Mouse (Mus musculus) heart, adult 2 months (tissue): ENCODE measurements around the gene Dse. TPM values are rescaled to one million over a fixed set of nuclear protein-coding genes. Genes with fewer than 3 reads are reported as not detected.

ENCODE experiments used
- DNase-seq, 2 experiments: peaks; one replicate each; pipeline ENCODE4 v3.0.0; 2021
- H3K27ac ChIP-seq: fragments of 200-600 bp; 2 replicates; pipeline ENCODE4 v1.8.1; 2022
- H3K27me3 ChIP-seq: fragments of 200-500 bp; 2 replicates; pipeline ENCODE4 v1.6.1; 2012; ENCODE audit warnings: mild to moderate bottlenecking, low read length, inconsistent platforms, mixed read lengths; ENCODE audit not compliant: control insufficient read depth, insufficient read depth
- H3K36me3 ChIP-seq: fragments of 200-500 bp; 2 replicates; pipeline ENCODE4 v1.6.1; 2012; ENCODE audit warnings: low read length, inconsistent platforms; ENCODE audit not compliant: control insufficient read depth, insufficient read depth
- H3K4me1 ChIP-seq: fragments of 200-500 bp; 2 replicates; pipeline ENCODE4 v1.6.1; 2011; ENCODE audit warnings: low read length; ENCODE audit not compliant: control insufficient read depth, insufficient read depth
- H3K4me3 ChIP-seq: fragments of 200-600 bp; 2 replicates; pipeline ENCODE4 v1.8.1; 2022
- H3K79me2 ChIP-seq: fragments of 200-500 bp; replicated peaks from 2 replicates; pipeline ENCODE4 v1.6.1; 2012; ENCODE audit warnings: mild to moderate bottlenecking, inconsistent platforms, low read length, moderate library complexity, mixed read lengths; ENCODE audit not compliant: control insufficient read depth, insufficient read depth
- H3K9ac ChIP-seq: fragments of 200-500 bp; 2 replicates; pipeline ENCODE4 v1.6.1; 2012; ENCODE audit warnings: low read depth, mild to moderate bottlenecking, control low read depth, inconsistent platforms, low read length, mixed read lengths
- CTCF ChIP-seq: fragments of 200-600 bp; IDR thresholded peaks from 2 replicates; pipeline ENCODE4 v1.8.1; 2022; ENCODE audit warnings: antibody characterized with exemption, mild to moderate bottlenecking, moderate library complexity
- EP300 ChIP-seq: fragments of 200-500 bp; IDR thresholded peaks from 2 replicates; pipeline ENCODE4 v1.6.1; 2011; ENCODE audit warnings: low read depth, low read length, control low read depth; ENCODE audit not compliant: insufficient read depth
- POLR2A ChIP-seq: fragments of 200-500 bp; IDR thresholded peaks from 2 replicates; pipeline ENCODE4 v1.6.1; 2011; ENCODE audit warnings: mild to moderate bottlenecking, low read depth, low read length, control low read depth; ENCODE audit not compliant: insufficient read depth
- WGBS: fragments of 180-500 bp; shearing (Covaris S2); methylation state at CpG from one replicate; pipeline ENCODE4 v1.1.7; 2018; 5-methylcytosine and 5-hydroxymethylcytosine counted together
- intact Hi-C: fragments of 180-260 bp; cut with DNase I; formaldehyde crosslinking; loops from one replicate; pipeline ENCODE4 v1.15.1; 2025
- polyA plus RNA-seq: library from polyadenylated mRNA; depleted of rRNA; stranded (reverse); fragments of >200 nt; gene quantifications from 2 replicates; pipeline ENCODE4 v1.2.3, GENCODE M21; 2012
- total RNA-seq, 2 experiments: library from RNA; stranded (reverse); gene quantifications; 2 replicates each; pipeline ENCODE4 v1.2.3; 2021

Dse gene
- total and polyA plus RNA-seq, 3 experiments = 3.2 to 5.0 (median 4.3) TPM

- intact Hi-C loops = no loop called here
- no peak for TF ChIP-seq EP300
- no peak for TF ChIP-seq CTCF
- TF ChIP-seq POLR2A = no peak
- no peaks in the 10 kb centered on the region for H3K4me1 ChIP-seq
- WGBS = 24% methylated on average over 6 of the region's 6 CpGs
- no peaks in the 10 kb centered on the region for H3K79me2 ChIP-seq
- no peak for DNase-seq
- no peaks in the 10 kb centered on the region for H3K36me3 ChIP-seq
- H3K9ac ChIP-seq = no peak overlapping the region
- H3K27ac ChIP-seq = no peak overlapping the region
- H3K4me3 ChIP-seq = no peak overlapping the region
- no peaks in the 10 kb centered on the region for H3K27me3 ChIP-seq
Measured at GRCm38 (mm10) chr10:34138027-34138426, 69.5 kb downstream of the Dse start.

GRCm38 (mm10) chr10:34136432-34136831, 71.1 kb downstream of the Dse start:
- Histone ChIP-seq H3K79me2 (no peaks in the 10 kb centered on the region), H3K4me3 (no peak overlapping the region), H3K27ac (no peak overlapping the region), H3K4me1 (no peaks in the 10 kb centered on the region), H3K36me3 (no peaks in the 10 kb centered on the region), H3K27me3 (no peaks in the 10 kb centered on the region), H3K9ac (no peak overlapping the region)
- TF ChIP-seq POLR2A = no peak
- TF ChIP-seq CTCF = no peak
- no peak for TF ChIP-seq EP300
- DNase-seq = no peak
- intact Hi-C loops = no loop called here
- 57% methylated on average over 6 of the region's 6 CpGs for WGBS

- no peaks in the 10 kb centered on the region for H3K36me3 ChIP-seq
- no peaks in the 10 kb centered on the region for H3K27me3 ChIP-seq
- intact Hi-C loops = no loop called here
- no peak overlapping the region for H3K4me3 ChIP-seq
- H3K79me2 ChIP-seq = no peaks in the 10 kb centered on the region
- 0 out of 2 replicates have a peak, but pooled peaks cover 1% of the 10 kb centered on the region for H3K4me1 ChIP-seq
- 67% methylated on average over 2 of the region's 2 CpGs for WGBS
- no peak for DNase-seq
- no peak overlapping the region for H3K9ac ChIP-seq
- no peak for TF ChIP-seq POLR2A
- TF ChIP-seq EP300 = no peak
- TF ChIP-seq CTCF = no peak
- H3K27ac ChIP-seq = no peak overlapping the region
Measured at GRCm38 (mm10) chr10:34131356-34131755, 76.2 kb downstream of the Dse start.

DNA sequence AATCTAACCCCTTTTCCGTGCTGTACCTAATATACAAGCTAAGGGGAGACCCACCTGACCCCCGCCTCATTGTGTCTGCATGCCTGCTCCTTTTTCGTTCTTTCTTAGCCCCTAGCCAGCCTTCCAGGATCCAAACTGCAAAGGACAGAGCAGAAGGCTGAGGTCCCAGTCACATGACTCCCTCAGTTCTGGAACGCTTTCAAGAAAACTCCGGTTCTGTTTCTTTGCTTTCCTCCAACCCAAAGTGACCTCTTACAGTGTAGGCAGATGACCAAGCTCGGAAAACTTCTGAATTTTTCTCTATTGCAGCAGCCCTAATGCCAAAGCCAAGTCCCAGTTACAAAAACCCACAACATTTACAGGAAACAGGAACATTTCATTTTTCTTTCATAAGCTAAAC, 79.1 kb downstream of the Dse start:
- WGBS = 53% methylated on average over 6 of the region's 6 CpGs

GRCm38 (mm10) chr10:34127392-34128378, 79.8 kb downstream of the Dse start, which contains the start of gene Calhm6:
Gene Calhm6, minus strand, starts transcription at chr10:34127984.
- no peaks in the 10 kb centered on the region for H3K79me2 ChIP-seq
- H3K9ac ChIP-seq = peak within 1 kb of the TSS; percentile 67
- H3K4me1 ChIP-seq = 0 out of 2 replicates have a peak, but pooled peaks cover 1% of the 10 kb centered on the region
- TF ChIP-seq POLR2A (no peak), CTCF (no peak), EP300 (no peak)
- H3K4me3 ChIP-seq = peak within 1 kb of the TSS; percentile 52
- peak; percentile 50 to 60 for DNase-seq
- no peaks in the 10 kb centered on the region for H3K36me3 ChIP-seq
- no peaks in the 10 kb centered on the region for H3K27me3 ChIP-seq
- peak within 1 kb of the TSS; percentile 54 for H3K27ac ChIP-seq
- intact Hi-C loops = no loop called here
- WGBS = 12% methylated on average over 44 of the region's 44 CpGs

More for the DNA sequence above, 79.1 kb downstream of the Dse start:
- H3K4me3 ChIP-seq = no peak overlapping the region
- no peak overlapping the region for H3K9ac ChIP-seq
- H3K4me1 ChIP-seq = 0 out of 2 replicates have a peak, but pooled peaks cover 1% of the 10 kb centered on the region
- no peaks in the 10 kb centered on the region for H3K36me3 ChIP-seq
- DNase-seq = peak; percentile 41 to 49
- no peaks in the 10 kb centered on the region for H3K27me3 ChIP-seq
- no peaks in the 10 kb centered on the region for H3K79me2 ChIP-seq
- intact Hi-C loops = no loop called here
- H3K27ac ChIP-seq = peak overlapping the region; percentile 54
- TF ChIP-seq POLR2A = no peak
- TF ChIP-seq EP300 = no peak
- TF ChIP-seq CTCF = no peak

- H3K27ac ChIP-seq = no peak overlapping the region
- H3K4me1 ChIP-seq = no peaks in the 10 kb centered on the region
- intact Hi-C loops = no loop called here
- 70% methylated on average over 2 of the region's 2 CpGs for WGBS
- H3K9ac ChIP-seq = no peak overlapping the region
- H3K4me3 ChIP-seq = no peak overlapping the region
- DNase-seq = no peak
- TF ChIP-seq EP300 = no peak
- no peak for TF ChIP-seq CTCF
- no peak for TF ChIP-seq POLR2A
- H3K36me3 ChIP-seq = no peaks in the 10 kb centered on the region
- no peaks in the 10 kb centered on the region for H3K27me3 ChIP-seq
- no peaks in the 10 kb centered on the region for H3K79me2 ChIP-seq
Measured at GRCm38 (mm10) chr10:34118421-34118820, 89.1 kb downstream of the Dse start.
